Mouse (Mus musculus) lung, embryonic 16.5 days (tissue): ENCODE data around the gene Pknox2. TPM values are rescaled to one million over a fixed set of nuclear protein-coding genes. Genes with fewer than 3 reads are reported as not detected.
A peak's percentile ranks its signal among the peaks of the same experiment; 100 is the strongest.

Experiments used
- ATAC-seq: fragments of 200-750 bp; cut with Nextera tagmentation; 2 replicates; pipeline ENCODE4 v1.8.0; 2017; ENCODE audit warnings: low read depth, mild to moderate bottlenecking, moderate library complexity
- H3K27ac ChIP-seq: fragments of 300-500 bp; sonication (generic); 2 replicates; pipeline ENCODE4 v1.5.1; 2014; ENCODE audit warnings: mild to moderate bottlenecking, control low read depth, low read length
- H3K27me3 ChIP-seq: fragments of 300-500 bp; sonication (generic); 2 replicates; pipeline ENCODE4 v1.6.1; 2014; ENCODE audit warnings: low read depth, low read length, mixed read lengths; ENCODE audit not compliant: control insufficient read depth, insufficient read depth
- H3K36me3 ChIP-seq: fragments of 300-500 bp; sonication (generic); 2 replicates; pipeline ENCODE4 v1.6.1; 2014; ENCODE audit warnings: low read length; ENCODE audit not compliant: control insufficient read depth, insufficient read depth
- H3K4me1 ChIP-seq: fragments of 300-500 bp; sonication (generic); replicated peaks from 2 replicates; pipeline ENCODE4 v1.6.1; 2014; ENCODE audit warnings: low read length, mixed read lengths; ENCODE audit not compliant: control insufficient read depth, insufficient read depth
- H3K4me2 ChIP-seq: fragments of 300-500 bp; sonication (generic); 2 replicates; pipeline ENCODE4 v1.6.1; 2014; ENCODE audit warnings: low read depth, low read length, control low read depth
- H3K4me3 ChIP-seq: fragments of 300-500 bp; sonication (generic); 2 replicates; pipeline ENCODE4 v1.5.1; 2014; ENCODE audit warnings: mild to moderate bottlenecking, low read length, control low read depth
- H3K9ac ChIP-seq: fragments of 300-500 bp; sonication (generic); 2 replicates; pipeline ENCODE4 v1.6.1; 2014; ENCODE audit warnings: low read length, control low read depth
- H3K9me3 ChIP-seq: fragments of 300-500 bp; sonication (generic); 2 replicates; pipeline ENCODE4 v1.6.1; 2016; ENCODE audit warnings: low read length; ENCODE audit not compliant: control insufficient read depth
- WGBS: fragments of 180-500 bp; shearing (Covaris S2); extraction: QIAGEN DNeasy Blood & Tissue Kit; methylation state at CpG from one replicate; pipeline ENCODE4 v1.1.7; 2014; 5-methylcytosine and 5-hydroxymethylcytosine counted together
- polyA plus RNA-seq: library from polyadenylated mRNA; unstranded; fragments of >200 nt; fragmentation: Nextera tagmentation; extraction: Ambion mirVana; gene quantifications from 2 replicates; pipeline ENCODE4 v1.2.1, GENCODE M21; 2015

Gene Pknox2
- polyA plus RNA-seq, 1 experiment from 2014 or later, result 12.8 TPM

DNA sequence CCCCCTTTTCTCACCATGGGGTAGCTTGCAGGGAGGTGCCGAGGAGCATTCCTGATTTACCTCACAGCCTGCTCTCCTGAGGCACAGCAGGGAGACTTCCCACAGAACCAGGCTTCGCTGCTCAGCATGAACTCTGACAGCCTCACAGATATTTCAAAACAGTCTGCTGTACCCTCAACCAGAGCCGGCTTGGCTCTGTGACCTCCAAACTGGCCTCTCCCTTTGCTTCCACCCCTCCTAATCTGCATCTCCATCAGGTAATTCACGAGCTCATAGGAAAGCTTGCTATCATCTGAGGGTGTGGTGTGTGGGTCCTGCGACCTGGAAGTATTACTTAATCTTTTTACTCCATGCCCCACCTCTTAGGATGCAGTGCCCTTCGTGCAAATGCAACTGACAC is 142.5 kb downstream of the Pknox2 start:
- H3K27ac ChIP-seq, result no peak overlapping the region
- no peak for ATAC-seq
- H3K9me3 ChIP-seq, result no peaks in the 10 kb centered on the region
- no peak overlapping the region for H3K4me3 ChIP-seq
- no peak overlapping the region for H3K4me2 ChIP-seq
- no peaks in the 10 kb centered on the region; the same call in 1 of the 2 replicates for H3K4me1 ChIP-seq
- WGBS, result 35% methylated on average over 6 of the region's 6 CpGs
- H3K27me3 ChIP-seq, result no peaks in the 10 kb centered on the region
- no peak overlapping the region for H3K9ac ChIP-seq
- no peaks in the 10 kb centered on the region for H3K36me3 ChIP-seq

DNA sequence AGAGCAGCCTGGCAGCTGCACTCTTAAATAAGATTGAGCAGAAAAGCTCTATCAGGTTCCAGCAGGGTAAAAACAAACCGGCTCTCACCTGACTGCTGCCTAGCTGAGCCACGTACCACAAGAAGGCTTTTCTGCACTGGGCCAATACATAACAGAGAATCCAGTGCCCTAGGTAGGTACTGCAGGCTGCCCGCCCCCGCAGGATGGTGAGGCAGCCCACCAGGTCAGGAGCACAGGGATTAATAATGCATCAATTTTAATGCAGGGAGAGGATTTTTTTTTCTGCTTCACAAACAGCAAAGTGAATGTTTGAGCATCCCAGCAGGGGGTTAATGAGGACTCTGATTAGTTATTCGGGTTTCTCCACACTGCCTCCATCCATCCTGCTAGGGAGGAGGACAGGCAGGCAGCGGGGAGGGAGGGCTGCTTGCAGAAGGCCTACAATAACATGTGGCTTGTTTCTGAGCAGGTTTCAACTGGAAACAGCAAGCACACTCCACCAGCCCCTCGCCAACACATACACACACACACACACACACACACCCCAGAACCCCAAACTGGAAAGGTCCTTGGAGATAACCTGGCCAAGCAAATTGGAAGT is 145.2 kb downstream of the Pknox2 start:
- Histone ChIP-seq H3K4me2 (no peak overlapping the region), H3K36me3 (no peaks in the 10 kb centered on the region), H3K4me3 (no peak overlapping the region), H3K27me3 (no peaks in the 10 kb centered on the region), H3K4me1 (no peaks in the 10 kb centered on the region), H3K27ac (no peak overlapping the region), H3K9me3 (no peaks in the 10 kb centered on the region), H3K9ac (no peak overlapping the region)
- no peak for ATAC-seq
- WGBS, result 48% methylated on average over 7 of the region's 7 CpGs

GRCm38 (mm10) chr9:36999393-36999792 is 147.8 kb downstream of the Pknox2 start:
- Histone ChIP-seq H3K27me3 (no peaks in the 10 kb centered on the region), H3K4me2 (no peak overlapping the region), H3K4me1 (no peaks in the 10 kb centered on the region), H3K9me3 (no peaks in the 10 kb centered on the region), H3K4me3 (no peak overlapping the region), H3K27ac (no peak overlapping the region), H3K36me3 (no peaks in the 10 kb centered on the region), H3K9ac (no peak overlapping the region)
- no peak for ATAC-seq
- WGBS, result 91% methylated on average over 3 of the region's 3 CpGs

- Histone ChIP-seq H3K9ac (no peak overlapping the region), H3K4me2 (no peak overlapping the region), H3K27ac (no peak overlapping the region), H3K9me3 (no peaks in the 10 kb centered on the region), H3K4me3 (no peak overlapping the region), H3K36me3 (no peaks in the 10 kb centered on the region), H3K4me1 (no peaks in the 10 kb centered on the region), H3K27me3 (no peaks in the 10 kb centered on the region)
- WGBS, result 48% methylated on average over 13 of the region's 13 CpGs
- ATAC-seq, result 0 out of 2 replicates have a peak, but pooled peaks have one; percentile 41
Observed at GRCm38 (mm10) chr9:36990626-36991368, 156.4 kb downstream of the Pknox2 start.

GRCm38 (mm10) chr9:36989991-36990390 is 157.2 kb downstream of the Pknox2 start:
- Histone ChIP-seq H3K4me1 (no peaks in the 10 kb centered on the region), H3K27me3 (no peaks in the 10 kb centered on the region), H3K4me2 (no peak overlapping the region), H3K36me3 (no peaks in the 10 kb centered on the region), H3K9me3 (no peaks in the 10 kb centered on the region), H3K9ac (no peak overlapping the region), H3K27ac (no peak overlapping the region), H3K4me3 (no peak overlapping the region)
- WGBS, result 88% methylated on average over 3 of the region's 3 CpGs
- no peak for ATAC-seq

DNA sequence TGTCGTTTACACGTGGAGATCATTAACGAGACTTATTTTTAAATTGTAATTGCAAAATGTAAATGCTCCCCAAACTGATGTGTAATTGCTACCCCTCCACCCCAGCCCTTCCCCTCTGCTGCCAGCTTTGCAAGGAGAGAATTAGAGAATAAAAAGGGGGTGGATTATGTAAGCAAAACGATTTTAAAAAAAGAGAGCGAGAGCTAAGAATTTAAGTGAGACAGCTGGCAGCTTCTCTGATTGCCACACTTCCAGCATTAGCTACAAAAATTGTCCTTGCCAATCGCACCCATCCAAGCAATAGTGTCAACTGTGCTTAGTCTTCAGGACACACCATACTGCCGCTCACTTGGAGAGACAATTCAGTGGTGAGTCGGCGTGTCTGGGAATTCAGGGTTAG is 162.0 kb downstream of the Pknox2 start:
- H3K9me3 ChIP-seq, result no peaks in the 10 kb centered on the region
- no peak overlapping the region for H3K27ac ChIP-seq
- no peak overlapping the region for H3K9ac ChIP-seq
- no peak overlapping the region for H3K4me2 ChIP-seq
- H3K4me1 ChIP-seq, result no peaks in the 10 kb centered on the region
- no peaks in the 10 kb centered on the region for H3K27me3 ChIP-seq
- no peak for ATAC-seq
- no peak overlapping the region for H3K4me3 ChIP-seq
- WGBS, result 76% methylated on average over 9 of the region's 9 CpGs
- H3K36me3 ChIP-seq, result no peaks in the 10 kb centered on the region

GRCm38 (mm10) chr9:36976596-36977362 is 170.4 kb downstream of the Pknox2 start:
- H3K9ac ChIP-seq, result no peak overlapping the region
- H3K36me3 ChIP-seq, result no peaks in the 10 kb centered on the region
- no peak overlapping the region for H3K4me3 ChIP-seq
- no peak for ATAC-seq
- no peak overlapping the region for H3K27ac ChIP-seq
- H3K4me1 ChIP-seq, result no peaks in the 10 kb centered on the region
- WGBS, result 33% methylated on average over 11 of the region's 11 CpGs
- no peaks in the 10 kb centered on the region for H3K9me3 ChIP-seq
- H3K4me2 ChIP-seq, result no peak overlapping the region
- H3K27me3 ChIP-seq, result no peaks in the 10 kb centered on the region

DNA sequence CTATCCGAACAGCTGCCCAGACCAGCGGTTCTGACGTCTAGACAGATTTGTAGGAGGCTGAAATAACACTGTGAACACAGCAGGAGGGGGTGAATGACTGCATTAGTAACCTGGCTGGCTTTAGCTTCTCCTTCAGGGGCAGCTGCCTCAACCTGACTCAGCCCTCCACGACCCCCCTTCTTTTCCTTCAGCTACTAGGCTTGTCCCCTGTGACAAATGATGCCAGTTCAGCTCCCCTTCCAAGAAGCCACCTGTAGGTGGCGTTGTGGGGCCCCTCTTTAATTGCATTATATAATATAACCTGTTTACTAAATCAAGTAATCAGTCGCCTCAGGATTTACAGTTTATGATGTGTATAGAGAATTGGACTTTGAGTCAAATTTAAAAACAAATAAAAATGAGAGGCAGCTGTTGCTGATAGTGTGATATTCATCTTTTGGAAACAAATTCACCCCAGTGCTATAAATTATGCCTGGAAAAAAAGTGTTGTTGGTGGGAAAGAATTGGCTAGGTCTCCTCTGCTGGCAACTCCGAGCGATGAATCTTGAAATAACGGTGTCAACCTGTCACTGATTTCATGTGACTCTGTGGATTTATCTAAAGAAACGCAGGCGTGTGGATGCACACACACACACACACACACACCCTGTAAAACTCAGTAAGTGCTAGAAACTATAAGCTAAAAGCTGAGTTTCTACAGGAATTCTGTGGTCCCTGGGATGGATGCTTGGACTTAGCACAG is 173.6 kb downstream of the Pknox2 start:
- no peak overlapping the region for H3K4me3 ChIP-seq
- WGBS, result 50% methylated on average over 11 of the region's 11 CpGs
- no peak overlapping the region for H3K27ac ChIP-seq
- no peak overlapping the region for H3K4me2 ChIP-seq
- no peaks in the 10 kb centered on the region for H3K9me3 ChIP-seq
- H3K4me1 ChIP-seq, result 0 out of 2 replicates have a peak, but pooled peaks cover 4% of the 10 kb centered on the region
- H3K27me3 ChIP-seq, result no peaks in the 10 kb centered on the region
- no peak for ATAC-seq
- no peak overlapping the region for H3K9ac ChIP-seq
- no peaks in the 10 kb centered on the region for H3K36me3 ChIP-seq

DNA sequence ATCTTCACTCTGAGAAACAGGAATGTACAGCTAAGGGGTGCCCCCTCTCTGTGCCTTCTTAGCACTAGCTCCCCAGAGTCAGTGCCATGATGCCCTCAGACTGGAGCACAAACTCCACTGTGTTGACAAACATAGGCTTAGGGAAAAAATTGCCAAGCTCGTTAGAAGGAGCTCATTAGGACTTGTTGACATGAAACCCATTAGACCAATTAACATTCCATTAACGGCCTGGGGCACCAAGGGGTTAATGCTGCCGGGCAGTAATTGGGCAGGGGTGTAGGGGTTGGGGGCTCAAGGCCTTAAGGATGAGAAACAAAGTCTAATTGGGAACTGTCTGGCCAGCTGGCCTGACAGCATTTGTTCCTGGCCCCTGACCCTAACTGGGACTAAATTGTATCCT is 175.1 kb downstream of the Pknox2 start:
- Histone ChIP-seq H3K9me3 (no peaks in the 10 kb centered on the region), H3K4me2 (no peak overlapping the region), H3K4me3 (no peak overlapping the region), H3K36me3 (no peaks in the 10 kb centered on the region), H3K4me1 (0 out of 2 replicates have a peak, but pooled peaks cover 4% of the 10 kb centered on the region), H3K27ac (no peak overlapping the region), H3K9ac (no peak overlapping the region), H3K27me3 (no peaks in the 10 kb centered on the region)
- WGBS, result 41% methylated on average over 3 of the region's 3 CpGs
- ATAC-seq, result no peak
